Mouse (Mus musculus) bone marrow, adult 2 months (tissue): ENCODE measurements at regions not wholly inside any gene's neighbourhood (a gene's known extent, or its start where the extent isn't known, plus 50 kb on each side); places are given as distances from the start of the nearest gene placed in this dataset.

Source experiments
- CTCF ChIP-seq: fragments of 200-500 bp; IDR thresholded peaks from 2 replicates; pipeline ENCODE4 v1.5.1; 2011; ENCODE audit warnings: low read length, control low read depth; ENCODE audit not compliant: control insufficient read depth, insufficient read depth
- POLR2A ChIP-seq: fragments of 200-500 bp; IDR thresholded peaks from 2 replicates; pipeline ENCODE4 v1.6.1; 2011; ENCODE audit warnings: low read depth, mild to moderate bottlenecking, control low read depth, low read length, borderline replicate concordance; ENCODE audit not compliant: control insufficient read depth

DNA sequence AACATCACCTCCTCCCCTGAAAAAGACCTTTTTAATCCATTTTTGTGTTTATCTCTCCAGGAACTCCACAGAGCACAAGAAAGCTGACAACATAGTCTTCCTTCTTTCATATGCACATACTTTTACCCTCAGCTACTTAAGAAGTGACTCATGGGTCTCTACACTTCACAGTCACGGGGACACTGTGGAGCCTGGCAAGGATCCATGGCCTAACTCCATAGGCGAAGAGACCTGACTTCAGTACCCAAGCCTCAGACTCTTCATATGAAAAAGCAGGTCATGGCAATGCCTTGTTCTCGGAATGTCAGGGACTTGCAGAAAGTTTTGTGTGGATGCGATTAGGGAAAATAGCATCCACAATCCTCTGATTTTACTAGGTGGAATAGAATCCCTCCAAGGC, 230.9 kb downstream of the Adgrl2 start:
- TF ChIP-seq CTCF (no peak), POLR2A (no peak)
